Mouse (Mus musculus) hematopoietic stem cell, adult 5-6 weeks (primary cell): ENCODE measurements around the gene Tmem81. TPM values are rescaled to one million over a fixed set of nuclear protein-coding genes. Genes with fewer than 3 reads are reported as not detected.

Experiments used
- ATAC-seq, 2 experiments: fragments of 125-278 bp in 1 of 2; replicated peaks in 1 of 2; 2 replicates each; pipeline ENCODE4 v1.8.0; 2016 to 2017; ENCODE audit warnings: inconsistent platforms in 2 of 2, mild to moderate bottlenecking in 2 of 2, moderate number of reproducible peaks in 2 of 2, low read depth in 1 of 2, moderate TSS enrichment in 1 of 2; ENCODE audit not compliant: low FRiP score in 2 of 2, poor library complexity in 2 of 2, severe bottlenecking in 2 of 2, insufficient read depth in 1 of 2, low TSS enrichment in 1 of 2
- total RNA-seq: library from RNA; stranded (forward); fragments of 172-1452, 232-1000 nt; gene quantifications from 2 replicates; pipeline ENCODE4 v1.2.3, GENCODE M21; 2017

The Tmem81 gene
- total RNA-seq, 1 experiment from 2014 or later, result 3.0 TPM

DNA sequence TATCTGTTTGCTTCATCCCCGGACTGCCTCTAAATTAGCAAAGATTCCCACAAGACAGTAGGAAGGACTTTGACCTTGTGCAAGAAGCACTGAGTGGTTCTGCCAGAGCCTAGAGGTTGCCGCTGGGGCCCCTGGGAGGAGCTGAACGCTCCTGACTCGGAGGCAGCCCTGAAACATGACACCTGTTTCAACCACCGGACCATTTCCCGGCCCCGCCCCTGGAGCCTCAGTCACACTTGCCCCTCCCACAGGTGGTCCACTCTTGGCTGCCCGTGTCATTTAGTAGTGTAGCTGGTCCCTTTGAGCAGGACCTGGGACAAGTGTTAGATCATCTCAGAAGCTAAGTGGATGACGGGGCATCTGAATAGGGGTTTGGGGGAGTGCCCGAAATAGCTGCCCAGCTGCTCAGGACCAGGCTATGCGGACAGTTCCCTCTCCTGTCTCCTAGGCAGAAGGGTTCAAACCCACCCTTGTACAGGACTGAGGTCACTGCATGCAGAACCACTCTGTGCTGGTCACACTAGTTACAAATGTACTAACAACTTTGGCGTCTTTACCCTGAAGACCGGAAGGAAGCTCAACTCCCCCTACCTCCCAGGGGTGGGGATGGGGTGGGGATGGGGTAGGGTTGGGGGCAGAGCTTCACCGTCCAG, 35.3 kb downstream of the Tmem81 start:
- ATAC-seq, result peak; percentile 44 to 52; a peak in 3 of 4 replicates

DNA sequence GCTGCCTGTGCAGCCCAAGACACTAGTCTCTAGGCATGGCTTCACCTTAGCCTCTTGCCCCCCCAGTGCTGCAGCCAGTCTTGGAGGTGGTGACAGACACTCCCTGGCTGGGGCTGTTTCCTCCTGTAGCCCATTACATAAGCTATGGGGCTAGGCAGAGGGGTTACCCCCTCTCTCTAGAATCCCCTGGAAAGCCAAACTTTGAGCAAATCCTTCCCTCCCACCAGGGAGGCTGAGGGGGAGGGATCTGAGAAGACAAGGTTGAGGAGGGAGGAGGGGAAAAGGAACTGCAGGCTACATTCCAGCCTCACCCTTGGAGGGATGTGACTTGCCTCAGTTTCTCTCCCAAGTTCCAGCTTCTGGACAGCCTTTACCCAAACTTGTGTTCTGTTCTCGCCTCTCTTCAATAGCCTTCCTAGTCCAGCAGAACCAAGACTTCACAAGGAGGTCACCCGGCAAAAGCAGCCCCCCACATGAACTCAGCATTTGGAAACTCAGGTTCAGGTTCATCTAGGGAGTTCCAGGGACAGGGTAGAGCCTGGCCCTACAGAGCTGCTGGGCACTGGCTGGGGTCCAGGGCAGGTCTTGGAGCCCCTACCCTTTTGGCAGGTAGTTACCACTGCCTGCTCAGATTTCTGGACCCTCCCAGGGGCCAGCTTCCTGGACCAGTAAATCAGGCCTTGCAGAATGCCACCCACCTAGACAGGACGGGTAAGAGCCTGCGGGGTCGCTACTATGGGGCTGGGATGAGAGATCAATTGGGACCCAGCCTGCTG, 36.0 kb downstream of the Tmem81 start:
- ATAC-seq, result no peak

DNA sequence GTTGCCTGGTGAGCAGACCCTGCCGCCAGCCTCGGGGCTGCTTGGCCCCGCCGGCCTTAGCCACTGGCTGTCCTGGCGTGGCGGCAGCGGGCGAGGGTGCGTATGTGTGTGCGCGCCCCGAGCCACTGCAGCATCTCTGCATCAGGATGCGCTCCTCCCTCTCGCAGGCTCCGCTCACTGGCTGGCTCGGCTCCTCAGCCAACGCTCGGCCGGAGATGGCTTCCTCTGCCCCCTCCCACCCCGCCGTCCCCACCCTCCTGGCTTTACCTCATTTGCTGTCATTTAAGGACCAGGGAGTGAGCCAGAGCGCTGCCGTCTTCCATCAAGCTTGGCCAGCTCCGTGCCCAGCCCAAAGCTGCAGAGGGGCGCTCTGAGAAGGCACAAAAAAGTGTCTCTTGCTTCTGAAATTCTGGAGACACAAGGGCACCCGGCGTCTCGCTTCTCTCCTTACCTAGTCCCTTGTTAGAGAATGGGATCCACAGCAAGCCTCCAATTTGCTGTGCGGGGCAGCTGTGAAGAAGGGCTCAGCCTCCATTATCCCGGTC, 36.8 kb downstream of the Tmem81 start, which contains the start of gene Cntn2:
TSS of gene Cntn2 (minus strand) at position 495 of the 545 bp plus-strand sequence.
- ATAC-seq, result 0 out of 4 replicates have a peak, but pooled peaks of 1 of the 2 experiments have one; percentile 20

DNA sequence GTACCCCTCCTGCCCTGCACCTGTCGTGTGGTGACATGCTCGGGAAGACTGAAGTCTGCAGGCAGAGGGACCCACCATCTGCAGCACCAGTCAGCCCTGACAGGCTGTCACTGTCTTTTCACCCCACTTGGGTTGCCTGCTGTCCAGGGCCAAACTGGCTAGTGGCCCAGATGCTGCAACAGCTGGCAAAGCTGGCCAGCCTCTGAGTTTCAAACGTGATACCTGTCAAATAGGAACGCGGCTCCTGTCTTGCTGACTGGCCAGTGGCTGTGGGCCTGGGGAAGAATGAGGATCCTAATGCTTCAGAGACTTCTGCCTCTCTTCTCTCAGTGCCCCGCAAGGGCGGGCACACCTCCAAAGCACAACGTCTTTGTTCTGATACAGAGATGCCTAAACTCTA, 37.8 kb downstream of the Tmem81 start:
- ATAC-seq, result no peak

DNA sequence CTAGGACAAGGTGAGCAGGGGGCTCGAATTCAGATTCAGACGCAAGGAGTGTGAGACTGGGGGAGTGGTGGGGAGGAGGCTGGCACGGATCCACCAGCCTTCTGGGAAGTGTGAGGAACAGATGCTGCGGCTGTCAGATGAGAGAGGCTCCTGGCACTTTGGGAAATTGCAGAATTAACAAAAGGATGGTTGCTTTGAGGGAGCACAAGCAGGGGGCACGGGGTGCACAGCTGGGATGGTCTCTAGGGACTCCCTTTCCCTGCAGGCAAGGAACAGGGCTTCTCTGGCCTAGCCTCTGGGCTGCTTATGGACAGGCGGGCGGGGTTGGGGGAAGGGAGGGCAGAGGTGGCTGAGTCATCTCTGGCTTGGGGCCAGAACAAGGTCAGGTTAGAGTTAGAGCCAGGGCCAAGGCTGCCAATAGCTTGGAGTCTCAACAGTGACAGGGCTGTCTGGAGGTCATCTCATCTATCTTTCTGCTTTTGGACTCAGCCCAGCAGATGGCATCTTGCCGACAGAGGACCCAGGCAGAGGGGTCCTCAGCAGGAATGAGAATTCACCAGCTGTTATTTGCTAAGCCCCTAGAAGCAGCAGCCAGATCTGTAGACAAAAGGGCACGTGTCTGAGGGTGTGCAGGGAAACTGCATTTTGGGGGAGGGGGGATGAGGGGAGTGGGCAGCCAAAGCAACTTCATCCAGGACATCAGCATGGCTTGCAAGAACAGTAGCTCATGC, 52.0 kb downstream of the Tmem81 start:
- ATAC-seq, result no peak

Other genes starting within 250 kb of the Tmem81 start
- not detected in 2 replicates for gene Klhdc8a, start 207.6 kb upstream of the Tmem81 start, total RNA-seq
- gene Nuak2, start 190.1 kb upstream of the Tmem81 start, total RNA-seq, result 7.3 and 11.1 TPM in 2 replicates
- gene Tmcc2, start 114.9 kb upstream of the Tmem81 start, total RNA-seq, result 9.4 and 10.1 TPM in 2 replicates
- 29.6 and 42.8 TPM in 2 replicates for gene Dstyk, start 88.7 kb upstream of the Tmem81 start, total RNA-seq
- gene Rbbp5, start 28.9 kb upstream of the Tmem81 start, total RNA-seq, result 62.4 and 63.9 TPM in 2 replicates
- not detected in 2 replicates for gene Cntn2, start 37.0 kb downstream of the Tmem81 start, total RNA-seq
- gene Nfasc, start 235.6 kb downstream of the Tmem81 start, total RNA-seq, result not detected in 2 replicates